Mouse (Mus musculus) heart, adult 8-10 months (tissue): ENCODE data around the gene Gemin2. TPM values are rescaled to one million over a fixed set of nuclear protein-coding genes. Genes with fewer than 3 reads are reported as not detected.
"Not testable (repeated sequence)": the region's sequence is repeated elsewhere in the genome, so short reads cannot be mapped to it uniquely, and the experiment has no call there.

ENCODE experiments used
- DNase-seq: peaks from one replicate; pipeline ENCODE4 v3.0.0; 2022; ENCODE audit warnings: low spot score
- total RNA-seq, 4 experiments: library from RNA; stranded (reverse); gene quantifications; 2 replicates each; pipeline ENCODE4 v1.2.4; 2022

The Gemin2 gene
- total RNA-seq = 1 to 10 TPM; 4.3 to 6.2 (median 5.3) TPM

DNA sequence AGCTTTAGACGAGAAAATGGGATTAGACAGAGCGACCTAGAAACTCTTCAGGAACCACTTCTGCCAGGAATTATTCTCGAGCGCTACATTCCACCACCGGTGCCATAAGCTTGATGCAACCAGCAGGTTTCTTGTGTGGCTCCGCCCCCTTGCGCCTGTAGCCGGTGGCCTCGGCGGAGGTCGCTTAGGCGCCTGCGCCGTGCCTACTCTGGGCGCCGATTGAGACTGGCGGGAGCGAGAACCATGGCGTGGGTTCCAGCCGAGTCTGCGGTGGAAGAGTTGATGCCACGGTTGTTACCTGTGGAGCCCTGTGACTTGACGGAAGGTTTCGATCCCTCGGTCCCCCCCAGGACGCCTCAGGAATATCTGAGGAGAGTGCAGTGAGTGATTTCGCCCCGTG, at the start of gene Gemin2:
Gemin2 (plus strand) TSS at position 160 of the 400 bp plus-strand sequence.
- DNase-seq = peak; percentile 89

DNA sequence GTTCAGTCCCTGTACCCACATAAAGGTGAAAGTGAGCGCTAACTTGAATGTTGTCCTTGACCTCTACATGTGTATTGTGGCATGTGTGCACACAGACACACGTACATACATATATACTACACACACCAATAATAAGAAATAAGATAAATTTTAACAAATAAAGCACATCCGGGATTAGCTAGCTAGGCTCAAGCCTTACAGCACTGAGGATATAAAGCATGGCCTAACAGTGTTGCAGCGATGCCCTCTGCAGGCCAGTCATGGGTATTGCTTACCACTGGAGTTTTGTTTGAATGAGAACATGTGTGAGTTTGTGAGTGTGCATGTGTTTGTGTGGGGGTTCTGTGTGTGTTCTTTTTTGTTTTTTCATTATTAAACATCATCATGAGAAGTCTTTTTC, 48.6 kb upstream of the Gemin2 start:
- DNase-seq = no peak

- no peak for DNase-seq
Observed at GRCm38 (mm10) chr12:58976966-58977365, 36.2 kb upstream of the Gemin2 start.

DNA sequence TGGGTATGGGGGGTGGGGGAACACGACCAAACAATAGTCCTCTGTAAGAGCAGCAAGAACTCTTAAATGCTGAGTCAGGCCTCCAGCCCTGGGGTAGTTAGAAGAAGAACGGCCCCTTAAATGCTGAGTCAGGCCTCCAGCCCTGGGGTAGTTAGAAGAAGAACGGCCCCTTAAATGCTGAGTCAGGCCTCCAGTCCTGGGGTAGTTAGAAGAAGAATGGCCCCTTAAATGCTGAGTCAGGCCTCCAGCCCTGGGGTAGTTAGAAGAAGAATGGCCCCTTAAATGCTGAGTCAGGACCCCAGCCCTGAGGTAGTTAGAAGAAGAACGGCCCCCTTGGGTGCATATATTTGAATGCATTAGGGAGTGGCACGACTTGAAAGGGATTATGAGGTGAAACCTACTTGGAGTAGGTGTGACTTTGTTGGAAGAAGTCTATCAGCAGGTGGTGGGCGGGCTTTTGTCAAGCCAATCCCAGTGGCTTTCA, 32.0 kb upstream of the Gemin2 start:
- DNase-seq = not testable (repeated sequence)

- DNase-seq = no peak
Observed at GRCm38 (mm10) chr12:58985766-58986165, 27.4 kb upstream of the Gemin2 start.

DNA sequence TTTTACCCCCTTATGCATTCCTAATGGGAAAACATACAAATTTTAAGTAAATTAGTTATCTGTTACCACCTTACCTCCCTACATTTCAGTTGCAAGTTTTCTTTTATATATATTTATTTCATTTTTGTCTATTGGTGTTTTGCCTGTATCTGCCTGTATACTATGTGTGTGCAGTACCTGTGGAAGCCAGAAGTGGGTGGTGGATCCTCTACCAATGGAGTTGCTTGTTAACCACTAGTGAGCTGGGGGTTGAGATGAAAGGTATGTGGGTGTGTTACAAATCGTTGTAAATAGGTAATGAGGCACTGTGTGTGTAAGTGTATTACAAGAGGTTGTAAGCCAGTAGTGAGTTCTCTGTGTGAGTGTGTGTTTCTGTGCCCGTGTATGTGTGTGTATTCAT, 2.7 kb upstream of the Gemin2 start:
- no peak for DNase-seq

DNA sequence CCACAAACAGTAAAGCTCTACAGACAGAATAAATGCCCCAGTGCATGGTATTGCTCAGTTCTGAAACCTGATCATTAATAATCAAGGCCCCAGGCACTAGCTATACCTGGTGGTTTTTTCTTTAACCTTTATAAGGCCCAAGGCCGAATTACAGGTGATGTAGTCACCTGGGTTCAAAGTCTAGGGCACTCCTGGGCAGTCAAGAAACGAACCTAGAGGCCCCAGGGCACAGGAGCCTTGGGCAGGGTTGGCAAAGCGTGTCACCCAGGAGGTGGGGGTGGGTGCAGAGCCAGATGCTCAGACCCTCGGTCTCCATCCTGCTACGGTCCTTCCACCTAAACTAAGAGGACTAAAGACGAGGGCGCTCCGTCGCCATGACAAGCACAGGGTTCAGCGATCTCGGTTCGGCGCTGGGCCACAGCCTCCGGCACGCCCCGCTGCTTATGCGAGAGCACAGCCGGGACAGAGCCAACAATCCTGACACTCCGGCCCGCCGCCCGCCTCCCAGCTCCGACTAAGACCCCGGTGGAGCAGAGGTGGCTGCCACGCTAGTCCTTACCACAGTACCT, 1.8 kb upstream of the Gemin2 start:
- no peak for DNase-seq

DNA sequence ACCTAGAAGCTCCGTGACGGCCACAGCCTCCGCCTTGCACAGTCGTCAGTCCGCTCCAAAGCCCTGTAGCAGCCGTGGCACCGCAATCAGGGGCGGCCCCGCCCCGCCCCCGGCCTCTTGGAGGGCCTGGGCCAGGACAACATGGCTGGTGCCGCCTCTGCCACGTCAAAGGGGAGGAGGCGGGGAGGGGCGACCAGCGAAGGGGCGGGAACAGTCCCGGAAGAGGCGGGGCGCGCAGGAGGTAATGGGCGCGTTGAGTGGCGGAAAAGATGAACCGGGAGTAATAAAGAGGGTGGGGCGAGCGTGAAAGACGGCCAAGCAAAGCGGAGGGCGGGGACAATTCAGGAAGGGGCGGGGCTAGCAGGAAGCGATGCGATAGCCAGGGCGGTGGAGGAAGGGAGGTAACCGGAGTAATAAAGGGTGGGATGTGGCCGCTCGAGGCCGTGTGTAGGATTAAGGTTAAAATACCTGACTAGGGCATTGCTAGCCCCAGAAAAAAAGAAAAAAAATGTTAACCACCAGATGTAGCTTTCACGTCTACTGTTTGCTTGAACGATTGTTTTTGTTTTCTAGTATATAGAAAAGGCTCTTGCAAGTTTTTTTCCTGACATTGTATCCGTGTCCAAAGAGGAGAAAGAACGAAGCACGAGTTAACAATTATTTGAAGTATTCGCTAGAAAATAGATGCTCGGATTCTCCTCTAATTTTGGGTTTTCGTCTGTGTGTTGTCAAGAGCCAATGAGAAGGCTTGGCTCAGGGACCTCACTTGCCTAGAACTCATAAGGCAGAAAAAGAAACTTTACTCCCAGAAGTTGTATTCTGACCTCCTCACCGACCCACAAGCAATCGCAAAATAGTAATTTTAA, 1.1 kb upstream of the Gemin2 start, which contains the start of gene Sec23a:
Sec23a (minus strand) TSS at position 174 of the 866 bp plus-strand sequence.
- DNase-seq = peak; percentile 98

DNA sequence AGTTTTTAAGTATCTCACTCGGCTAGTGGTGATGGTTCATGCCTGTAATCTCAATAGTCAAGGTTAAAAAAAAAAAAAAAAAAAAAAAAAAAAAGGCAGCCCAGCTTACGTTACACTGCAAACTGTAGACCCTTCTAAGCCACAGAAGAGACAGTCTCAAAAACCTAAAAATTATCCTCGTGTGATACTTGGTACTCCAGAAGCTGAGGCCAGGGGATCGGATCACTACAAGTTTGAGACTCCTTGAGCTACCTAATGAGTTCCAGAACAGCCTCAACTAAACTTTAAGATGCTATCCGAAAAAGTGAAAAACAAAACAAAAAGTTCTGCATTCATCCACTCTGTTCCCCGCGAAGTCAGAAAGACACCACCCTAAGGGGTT, 492 bp upstream of the Gemin2 start:
- peak; percentile 6 for DNase-seq

- no peak for DNase-seq
Observed at GRCm38 (mm10) chr12:59017970-59018369, 4.8 kb downstream of the Gemin2 start.

- no peak for DNase-seq
Observed at GRCm38 (mm10) chr12:59019891-59020290, 6.7 kb downstream of the Gemin2 start.

DNA sequence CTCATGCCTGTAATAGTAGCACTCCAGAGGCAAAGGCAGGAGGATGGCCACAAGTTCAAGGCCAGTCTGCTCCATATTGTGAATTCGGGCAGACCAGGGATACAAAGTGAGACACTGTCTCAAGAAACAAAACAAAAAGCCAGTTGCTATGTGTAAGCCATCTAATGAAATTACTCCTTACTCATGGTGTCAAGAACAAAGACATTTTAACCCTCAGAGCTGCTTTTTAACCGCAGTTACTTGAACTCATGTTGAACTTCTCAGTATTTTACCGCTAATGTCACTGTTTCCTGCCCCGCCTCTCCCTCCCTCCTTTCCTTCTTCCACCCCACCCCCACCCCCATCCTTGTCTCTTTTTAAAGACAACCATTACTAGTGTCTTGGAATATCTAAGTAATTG, 8.1 kb downstream of the Gemin2 start:
- no peak for DNase-seq

GRCm38 (mm10) chr12:59032101-59032500, 18.9 kb downstream of the Gemin2 start:
- DNase-seq = no peak

GRCm38 (mm10) chr12:59039162-59039970, 26.2 kb downstream of the Gemin2 start:
- DNase-seq = no peak

DNA sequence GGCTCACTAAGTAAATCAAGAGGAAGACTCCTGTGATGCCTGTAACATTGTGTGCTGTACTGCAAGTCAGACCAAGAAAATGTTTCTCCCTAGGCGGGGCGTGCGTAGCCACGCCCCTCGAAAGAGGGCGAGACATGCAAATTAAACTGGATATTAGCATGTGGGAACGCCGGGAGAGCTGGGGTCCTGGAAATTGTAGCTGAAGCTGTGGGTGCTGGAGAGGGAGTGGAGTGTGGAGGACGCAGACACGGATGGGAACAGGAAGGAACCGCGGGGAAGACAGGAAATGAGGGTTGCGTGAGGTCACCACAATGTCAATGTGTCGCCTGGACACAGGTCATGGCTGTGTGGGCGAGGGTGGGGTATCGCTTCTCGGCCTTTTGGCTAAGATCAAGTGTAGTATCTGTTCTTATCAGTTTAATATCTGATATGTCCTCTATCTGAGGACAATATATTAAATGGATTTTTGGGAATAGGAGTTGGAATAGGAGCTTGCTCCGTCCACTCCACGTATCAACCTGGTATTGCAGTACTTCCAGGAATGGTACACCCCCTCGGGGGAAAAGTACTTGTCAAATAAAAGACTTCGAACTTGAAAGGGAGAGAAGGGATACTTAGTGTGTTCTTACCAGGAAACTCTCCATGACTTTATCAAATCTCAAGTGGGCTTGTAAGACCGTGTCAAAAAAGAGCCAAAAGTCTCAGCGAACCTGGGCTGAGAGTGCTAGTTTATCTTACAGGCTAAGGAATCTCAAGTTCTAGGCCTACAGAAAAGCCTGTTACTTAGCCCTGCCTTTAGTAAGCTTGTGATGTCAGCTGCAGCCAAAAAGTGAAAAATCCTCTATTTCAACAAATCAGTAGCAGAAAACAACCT, 27.0 kb downstream of the Gemin2 start:
- peak; percentile 13 for DNase-seq

DNA sequence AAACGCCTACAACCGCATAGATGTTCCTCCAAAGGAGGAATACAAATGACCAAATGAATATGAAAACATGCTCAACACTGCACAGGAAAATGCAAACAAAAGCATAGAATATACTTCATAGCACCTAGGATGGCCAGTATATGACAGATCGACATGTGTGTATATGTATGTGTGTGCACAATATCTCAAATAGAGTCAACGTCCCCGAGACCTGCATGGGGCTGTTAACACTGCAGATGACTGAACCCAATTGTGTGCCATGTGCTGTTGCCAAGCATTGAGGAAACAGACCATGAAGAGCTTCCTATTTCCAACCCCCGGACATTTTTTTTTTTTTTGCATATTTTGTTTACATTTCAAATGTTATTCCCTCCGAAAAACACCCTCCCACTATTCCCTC, 27.7 kb downstream of the Gemin2 start:
- no peak for DNase-seq

GRCm38 (mm10) chr12:59052470-59052869, 39.3 kb downstream of the Gemin2 start:
- DNase-seq = no peak

GRCm38 (mm10) chr12:59053166-59053565, 40.0 kb downstream of the Gemin2 start:
- DNase-seq = no peak

GRCm38 (mm10) chr12:59053976-59054375, 40.8 kb downstream of the Gemin2 start:
- DNase-seq = no peak

GRCm38 (mm10) chr12:59055196-59055850, 42.1 kb downstream of the Gemin2 start:
- no peak for DNase-seq

GRCm38 (mm10) chr12:59056222-59056621, 43.0 kb downstream of the Gemin2 start:
- no peak for DNase-seq
